Mouse (Mus musculus) B cell, adult 2 months (primary cell): ENCODE measurements around the gene Fzd2.
"Not testable (repeated sequence)": the region's sequence is repeated elsewhere in the genome, so short reads cannot be mapped to it uniquely, and the experiment has no call there.

Experiments used
- DNase-seq, 2 experiments: peaks; one replicate each; pipeline ENCODE4 v3.0.0; 2022

Fzd2 gene

DNA sequence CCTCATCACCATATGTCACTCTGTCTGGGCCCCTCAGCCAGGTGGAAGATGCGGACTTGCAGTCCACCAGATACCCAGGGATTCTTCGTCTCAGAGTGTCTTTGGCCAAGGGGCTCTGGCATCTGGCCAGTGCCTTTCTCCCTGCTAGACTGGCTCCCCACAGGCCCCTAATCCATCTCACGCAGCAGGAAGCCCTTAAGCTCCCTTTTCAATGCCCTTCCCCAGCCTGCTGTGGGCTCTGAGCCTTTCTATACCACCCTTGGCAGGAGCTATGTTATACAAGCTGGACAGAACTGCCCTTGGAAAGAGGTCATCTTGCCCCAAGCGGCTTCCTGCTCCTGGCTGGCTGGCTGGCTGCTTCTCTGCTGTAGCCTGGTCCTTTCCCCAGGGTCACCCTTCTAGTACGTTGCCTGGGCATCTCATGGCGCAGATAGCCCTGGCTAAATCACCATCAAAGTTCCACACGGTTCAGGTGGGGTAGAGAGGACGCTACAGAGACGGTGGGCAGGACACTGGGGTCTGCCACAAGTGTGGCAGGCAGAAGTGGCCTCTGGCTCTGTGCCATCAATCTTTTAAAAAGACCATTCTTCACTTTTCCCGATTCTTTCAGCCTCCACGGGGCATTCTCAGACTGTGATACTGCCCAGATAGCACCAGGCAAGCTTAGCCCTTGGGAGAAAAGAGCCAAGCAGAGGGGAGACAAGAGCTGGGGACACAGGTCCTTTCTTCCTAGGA is 22.7 kb upstream of the Fzd2 start:
- no peak for DNase-seq

DNA sequence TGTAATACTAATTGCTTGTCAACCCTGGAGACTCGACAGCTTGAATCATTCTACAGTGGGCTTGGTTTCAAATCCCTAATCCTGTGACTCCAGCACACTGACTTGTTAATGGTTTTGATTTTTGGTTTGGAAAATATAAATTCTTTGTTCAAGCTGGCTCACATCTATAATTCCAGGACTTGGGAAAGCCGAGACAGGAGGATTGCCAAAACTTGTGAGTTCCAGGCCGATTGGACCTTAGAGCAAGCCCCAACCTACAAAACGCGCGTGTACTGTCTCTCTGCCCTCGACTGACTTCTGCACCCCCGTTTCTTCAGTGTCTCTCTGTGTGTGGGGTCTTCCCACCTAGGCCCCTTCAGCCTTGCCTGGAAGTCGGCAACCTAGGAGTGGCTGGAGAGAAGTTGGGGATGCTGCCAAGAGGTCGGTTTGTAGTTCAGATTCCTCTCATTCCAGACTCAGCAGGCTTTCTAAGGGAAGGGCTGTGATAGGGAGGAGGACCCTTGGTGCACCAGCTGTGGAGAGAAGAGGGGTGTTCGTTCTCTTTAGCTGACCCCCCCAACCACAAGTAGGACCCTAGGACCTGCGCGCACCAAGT is 22.1 kb upstream of the Fzd2 start:
- no peak for DNase-seq

- DNase-seq, result no peak
These were observed 21.5 kb upstream of the Fzd2 start for GRCm38 (mm10) chr11:102582736-102583135.

- no peak for DNase-seq
These were observed 17.6 kb upstream of the Fzd2 start for GRCm38 (mm10) chr11:102586445-102587130.

- no peak for DNase-seq
These were observed 16.6 kb upstream of the Fzd2 start for GRCm38 (mm10) chr11:102587554-102587953.

- no peak for DNase-seq
These were observed 8.8 kb upstream of the Fzd2 start for GRCm38 (mm10) chr11:102595341-102595820.

DNA sequence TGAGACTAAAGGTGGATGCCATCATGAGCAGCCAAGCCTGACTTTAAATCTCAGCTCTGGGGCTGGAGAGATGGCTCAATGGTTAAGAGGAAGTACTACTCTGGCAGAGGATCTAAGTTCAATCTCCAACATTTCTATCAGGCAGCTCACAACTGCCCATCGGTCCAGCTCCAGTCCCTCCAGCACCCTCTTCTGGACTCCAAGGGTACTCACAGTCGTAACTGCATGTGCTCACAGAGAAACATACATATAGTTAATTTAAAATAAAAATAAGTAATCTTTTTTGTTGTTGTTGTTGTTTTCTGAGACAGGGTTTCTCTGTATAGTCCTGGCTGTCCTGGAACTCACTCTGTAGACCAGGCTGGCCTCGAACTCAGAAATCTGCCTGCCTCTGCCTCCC is 4.3 kb upstream of the Fzd2 start:
- DNase-seq, result no peak

DNA sequence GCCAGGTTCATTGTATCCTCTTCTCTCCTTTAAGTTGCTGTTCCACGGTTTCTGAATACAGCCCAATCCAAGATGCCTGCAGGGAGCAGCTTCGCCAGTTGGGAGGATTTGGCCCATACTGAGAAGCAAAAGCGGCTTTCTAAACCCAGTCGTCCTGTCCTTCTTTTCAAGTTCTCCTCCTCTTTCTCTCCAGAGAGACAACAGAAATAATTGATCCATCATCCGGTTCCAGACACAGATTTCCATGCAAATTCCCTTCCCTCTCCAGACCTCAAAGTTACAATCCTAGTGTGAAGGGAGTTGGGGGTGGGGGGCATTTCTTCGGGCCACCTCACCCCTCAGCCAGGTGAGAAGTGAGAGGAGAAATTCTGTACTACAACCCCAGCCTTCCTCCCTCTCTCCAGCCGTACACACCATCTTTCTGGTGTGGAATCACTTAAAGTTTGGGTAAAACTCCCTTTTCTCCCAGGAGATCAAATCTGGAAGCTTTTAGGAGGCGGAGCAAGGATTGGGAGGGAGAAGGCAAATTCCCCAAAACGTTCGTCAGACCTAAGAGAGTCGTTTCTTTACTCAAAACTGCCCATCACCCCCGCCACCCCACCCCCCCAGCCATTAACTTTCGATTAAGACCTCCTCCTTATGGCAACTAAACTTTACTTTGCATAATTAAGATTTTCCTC is 1.2 kb upstream of the Fzd2 start:
- DNase-seq, result no peak

- no peak for DNase-seq
These were observed 723 bp upstream of the Fzd2 start for GRCm38 (mm10) chr11:102603496-102603850.

DNA sequence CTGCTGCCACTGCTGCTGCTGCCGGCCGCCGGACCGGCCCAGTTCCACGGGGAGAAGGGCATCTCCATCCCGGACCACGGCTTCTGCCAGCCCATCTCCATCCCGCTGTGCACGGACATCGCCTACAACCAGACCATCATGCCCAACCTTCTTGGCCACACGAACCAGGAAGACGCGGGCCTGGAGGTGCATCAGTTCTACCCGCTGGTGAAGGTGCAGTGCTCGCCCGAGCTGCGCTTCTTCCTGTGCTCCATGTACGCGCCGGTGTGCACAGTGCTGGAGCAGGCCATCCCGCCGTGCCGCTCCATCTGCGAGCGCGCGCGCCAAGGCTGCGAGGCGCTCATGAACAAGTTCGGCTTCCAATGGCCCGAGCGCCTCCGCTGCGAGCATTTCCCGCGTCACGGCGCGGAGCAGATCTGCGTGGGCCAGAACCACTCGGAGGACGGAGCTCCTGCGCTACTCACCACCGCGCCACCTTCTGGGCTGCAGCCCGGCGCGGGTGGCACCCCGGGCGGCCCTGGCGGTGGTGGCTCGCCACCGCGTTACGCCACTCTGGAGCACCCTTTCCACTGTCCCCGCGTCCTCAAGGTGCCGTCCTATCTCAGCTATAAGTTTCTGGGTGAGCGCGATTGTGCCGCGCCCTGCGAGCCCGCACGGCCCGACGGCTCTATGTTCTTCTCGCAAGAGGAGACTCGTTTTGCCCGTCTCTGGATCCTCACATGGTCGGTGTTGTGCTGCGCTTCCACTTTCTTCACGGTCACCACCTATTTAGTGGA is 769 bp downstream of the Fzd2 start:
- peak in 1 of 2 experiments; percentile 12 for DNase-seq

DNA sequence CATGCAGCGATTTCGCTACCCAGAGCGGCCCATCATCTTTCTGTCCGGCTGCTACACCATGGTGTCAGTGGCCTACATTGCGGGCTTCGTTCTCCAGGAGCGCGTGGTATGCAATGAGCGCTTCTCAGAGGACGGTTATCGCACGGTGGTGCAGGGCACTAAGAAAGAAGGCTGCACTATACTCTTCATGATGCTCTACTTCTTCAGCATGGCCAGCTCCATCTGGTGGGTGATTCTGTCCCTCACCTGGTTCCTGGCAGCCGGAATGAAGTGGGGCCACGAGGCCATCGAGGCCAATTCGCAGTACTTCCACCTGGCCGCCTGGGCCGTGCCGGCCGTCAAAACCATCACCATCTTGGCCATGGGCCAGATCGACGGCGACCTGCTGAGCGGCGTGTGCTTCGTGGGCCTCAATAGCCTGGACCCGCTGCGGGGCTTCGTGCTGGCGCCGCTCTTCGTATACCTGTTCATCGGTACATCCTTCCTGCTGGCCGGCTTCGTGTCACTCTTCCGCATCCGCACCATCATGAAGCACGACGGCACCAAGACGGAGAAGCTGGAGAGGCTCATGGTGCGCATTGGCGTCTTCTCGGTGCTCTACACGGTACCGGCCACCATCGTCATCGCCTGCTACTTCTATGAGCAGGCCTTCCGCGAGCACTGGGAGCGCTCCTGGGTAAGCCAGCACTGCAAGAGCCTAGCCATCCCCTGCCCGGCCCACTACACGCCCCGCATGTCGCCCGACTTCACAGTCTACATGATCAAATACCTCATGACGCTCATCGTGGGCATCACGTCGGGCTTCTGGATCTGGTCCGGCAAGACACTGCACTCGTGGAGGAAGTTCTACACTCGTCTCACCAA is 1.6 kb downstream of the Fzd2 start:
- DNase-seq, result no peak

- no peak for DNase-seq
These were observed 2.6 kb downstream of the Fzd2 start for GRCm38 (mm10) chr11:102606751-102607171.

DNA sequence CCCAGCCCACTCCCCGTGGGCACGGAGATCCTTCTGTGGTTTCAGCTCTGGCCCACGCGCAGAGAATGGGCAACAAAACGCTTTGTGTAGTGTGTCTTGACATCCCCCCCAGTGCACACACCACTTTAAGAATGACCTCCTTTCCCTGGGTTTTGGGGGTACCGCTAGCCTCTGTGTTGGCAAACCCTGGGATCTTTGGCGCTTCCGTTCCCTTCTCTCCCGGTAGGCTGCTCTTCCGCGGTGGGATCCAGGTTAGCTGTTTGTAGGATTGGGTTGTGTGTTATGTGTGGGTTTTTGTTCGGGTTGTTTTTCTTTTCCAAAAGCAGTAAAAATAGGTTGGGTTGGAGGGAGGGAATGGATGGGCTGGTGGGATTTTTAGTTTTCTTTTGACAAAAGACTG is 3.0 kb downstream of the Fzd2 start:
- DNase-seq, result not testable (repeated sequence)

DNA sequence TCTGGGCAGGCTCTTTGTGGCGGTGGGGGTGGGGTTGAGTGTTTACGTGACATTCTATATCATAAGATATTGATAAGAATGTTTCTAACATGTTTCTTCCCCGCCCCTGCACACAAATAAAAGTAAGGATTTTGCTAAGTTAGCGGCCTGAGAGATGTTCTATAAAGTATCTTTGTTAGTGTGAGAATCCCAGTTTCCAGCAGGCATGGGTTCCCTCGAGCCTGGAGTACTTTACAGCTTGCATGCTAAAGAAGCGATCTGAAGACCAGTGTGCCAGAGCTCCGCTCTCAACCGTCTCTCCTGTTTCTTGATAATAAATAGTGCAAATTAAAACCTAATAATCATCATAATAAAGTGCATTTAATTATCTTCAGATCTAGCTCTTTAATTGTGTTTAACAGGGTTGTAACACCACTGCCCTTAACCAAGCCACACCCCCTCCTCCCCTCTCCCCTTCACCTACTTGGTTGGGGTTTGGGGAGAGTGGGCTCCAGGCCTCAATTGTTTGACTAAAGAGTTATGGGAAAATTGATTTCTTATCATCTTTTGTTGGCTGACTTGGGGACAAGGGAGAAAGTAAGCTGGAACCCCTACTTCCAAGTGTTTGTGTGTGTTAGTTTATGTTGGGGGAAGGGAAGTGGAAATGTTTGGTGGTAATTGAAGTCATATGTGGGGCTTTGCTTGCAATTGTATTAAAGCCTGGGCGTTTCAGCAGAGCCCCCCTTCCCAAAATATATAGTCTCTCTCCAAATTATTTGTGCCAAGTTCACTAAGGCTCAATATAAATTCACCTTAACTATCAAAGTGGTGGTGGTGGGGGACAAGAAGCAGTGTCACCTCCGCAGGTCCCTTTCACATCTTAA is 3.7 kb downstream of the Fzd2 start:
- DNase-seq, result no peak

DNA sequence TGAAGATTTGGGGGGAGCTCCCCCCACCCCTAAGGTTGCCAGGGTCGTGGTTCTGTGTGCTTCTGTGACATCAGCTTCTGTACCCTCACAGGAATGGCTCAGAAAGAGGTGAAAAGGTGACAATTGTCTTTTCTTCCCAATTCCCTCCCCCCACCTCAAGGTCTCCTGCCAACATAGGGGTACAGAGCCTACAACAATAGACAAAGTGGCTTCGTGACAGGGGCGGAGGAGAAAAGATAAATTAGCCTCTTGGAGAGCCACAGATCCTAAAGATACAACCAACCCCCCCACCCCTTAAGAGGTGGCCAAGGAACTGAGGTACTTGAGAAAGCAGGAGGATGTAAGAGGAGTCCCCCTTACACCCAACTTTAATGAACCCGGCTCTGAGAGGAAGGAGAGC is 4.5 kb downstream of the Fzd2 start:
- DNase-seq, result no peak

- no peak for DNase-seq
These were observed 5.3 kb downstream of the Fzd2 start for GRCm38 (mm10) chr11:102609483-102609882.

DNA sequence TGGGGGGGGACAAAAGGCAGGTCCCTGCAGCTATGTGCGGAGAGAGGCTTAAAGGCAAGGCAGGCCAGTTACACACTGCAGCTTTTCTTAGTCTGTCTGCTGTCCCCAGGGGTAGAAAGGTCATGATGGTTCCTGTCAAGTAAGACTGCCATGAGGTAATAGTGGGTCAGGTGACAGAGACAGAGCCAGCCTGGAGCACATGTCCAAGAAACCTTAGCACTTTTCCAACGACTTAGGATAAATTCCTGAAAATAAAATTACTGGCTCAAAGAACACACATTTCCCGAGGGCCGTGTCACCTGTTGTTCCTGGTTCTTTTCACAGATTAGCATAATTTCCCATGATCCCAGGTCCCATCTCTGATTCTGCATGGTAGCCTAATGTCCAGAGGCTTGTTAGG is 6.1 kb downstream of the Fzd2 start:
- DNase-seq, result no peak

DNA sequence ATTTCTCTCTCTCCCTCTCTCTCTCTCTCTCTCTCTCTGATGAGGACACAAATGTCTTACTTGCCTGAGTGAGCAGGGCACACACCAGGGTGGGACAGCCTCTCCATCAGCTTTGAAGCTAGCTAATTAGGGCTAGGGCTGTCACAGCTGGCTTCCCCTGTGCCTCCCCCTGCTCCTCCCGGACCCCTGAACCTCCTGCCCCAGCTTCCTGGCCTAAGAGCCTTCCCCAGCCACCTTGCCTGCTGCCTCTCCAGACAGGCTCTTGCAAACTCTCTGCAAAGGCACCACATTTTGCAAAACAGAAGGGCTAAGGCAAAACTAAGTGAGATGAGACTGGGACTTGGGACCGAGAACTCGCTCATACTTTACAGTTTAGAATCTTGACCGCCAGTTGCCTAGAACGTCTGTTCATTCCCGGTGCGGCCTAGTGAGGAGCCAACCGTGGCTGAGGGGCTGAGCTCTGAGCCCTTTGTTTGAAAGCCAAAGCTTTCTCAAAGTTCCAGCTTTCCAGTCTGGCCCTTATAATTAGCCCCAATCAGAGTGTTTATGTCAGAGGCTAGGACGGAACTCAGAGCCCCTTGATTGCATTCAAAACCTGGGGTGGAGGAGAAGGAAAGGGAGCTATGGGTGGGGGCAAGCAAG is 6.6 kb downstream of the Fzd2 start:
- no peak for DNase-seq

DNA sequence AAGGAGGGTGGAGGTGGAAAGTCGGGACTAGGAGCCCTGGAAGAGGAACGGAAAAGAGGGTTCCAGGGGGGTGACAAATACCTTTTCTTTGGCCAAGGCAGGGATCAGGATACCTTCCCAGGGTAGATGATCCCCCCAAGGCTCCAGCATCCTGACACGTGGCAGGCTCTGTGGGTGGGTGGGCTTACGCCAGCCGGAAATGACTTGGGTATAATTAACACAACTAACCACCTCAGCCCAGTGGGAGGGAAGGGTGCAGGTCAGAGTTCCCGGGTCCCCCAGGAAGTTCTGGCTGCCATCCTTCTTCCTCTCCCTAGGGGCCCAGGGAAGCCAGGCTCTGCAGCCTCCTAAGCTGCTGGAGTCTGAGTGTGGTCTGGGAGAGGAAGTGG is 7.1 kb downstream of the Fzd2 start:
- no peak for DNase-seq

DNA sequence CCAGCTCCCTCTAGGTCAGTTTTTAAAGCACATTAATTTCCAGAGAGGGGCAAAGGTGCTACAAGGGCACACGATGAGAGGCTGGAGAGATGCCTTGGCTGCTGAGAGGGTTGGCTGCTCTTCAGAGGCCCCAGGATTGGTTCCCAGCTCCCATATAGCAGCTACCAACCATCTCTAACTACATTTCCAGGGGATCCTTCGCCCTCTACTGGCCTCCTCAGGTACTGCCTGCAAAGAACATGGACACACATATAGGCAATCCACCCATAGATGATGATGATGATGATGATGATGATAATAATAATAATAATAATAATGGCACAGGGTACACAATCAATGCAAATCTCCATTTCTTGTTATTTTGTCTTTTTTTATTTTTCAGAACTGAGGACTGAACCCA is 15.3 kb downstream of the Fzd2 start:
- DNase-seq, result peak in 1 of 2 experiments; percentile 8
